Mouse (Mus musculus) MEL (cell line): ENCODE data around the gene Gm42517. TPM values are rescaled to one million over a fixed set of nuclear protein-coding genes. Genes with fewer than 3 reads are reported as not detected.

ENCODE experiments used
- DNase-seq: peaks from one replicate; pipeline ENCODE4 v3.0.0; 2011; ENCODE audit warnings: low read depth, low spot score
- H3K27ac ChIP-seq: 2 replicates; pipeline ENCODE4 v1.5.1; 2012; ENCODE audit warnings: low read depth, mild to moderate bottlenecking, control low read depth, low read length, moderate library complexity; ENCODE audit not compliant: control insufficient read depth
- H3K27me3 ChIP-seq, 2 experiments: fragments of 150-350 bp in 1 of 2; sonication (generic) in 1 of 2; 2 replicates each; pipeline ENCODE4 v1.6.1; 2012; ENCODE audit warnings: low read length in 2 of 2, mild to moderate bottlenecking in 2 of 2, improper control_type of control experiment in 1 of 2, moderate library complexity in 1 of 2; ENCODE audit not compliant: insufficient read depth in 2 of 2, control insufficient read depth in 1 of 2
- H3K36me3 ChIP-seq, 2 experiments: 2 replicates each; pipeline ENCODE4 v1.6.1; 2012 to 2014; ENCODE audit warnings: low read length in 2 of 2, improper control_type of control experiment in 1 of 2, inconsistent platforms in 1 of 2, mild to moderate bottlenecking in 1 of 2; ENCODE audit not compliant: insufficient read depth in 2 of 2, control insufficient read depth in 1 of 2
- H3K4me1 ChIP-seq, 2 experiments: fragments of 150-350 bp in 1 of 2; sonication (generic) in 1 of 2; 2 replicates each; pipeline ENCODE4 v1.6.1; 2012; ENCODE audit warnings: low read length in 2 of 2, improper control_type of control experiment in 1 of 2, mild to moderate bottlenecking in 1 of 2; ENCODE audit not compliant: insufficient read depth in 2 of 2, control insufficient read depth in 1 of 2
- H3K4me3 ChIP-seq, 2 experiments: fragments of 150-350 bp in 1 of 2; sonication (generic) in 1 of 2; 2 replicates each; pipeline ENCODE4 v1.5.1; 2012; ENCODE audit warnings: low read depth in 2 of 2, low read length in 2 of 2, mild to moderate bottlenecking in 2 of 2, moderate library complexity in 2 of 2, control low read depth in 1 of 2, improper control_type of control experiment in 1 of 2; ENCODE audit not compliant: control insufficient read depth in 1 of 2, insufficient read depth in 1 of 2
- H3K79me2 ChIP-seq: 2 replicates; pipeline ENCODE4 v1.6.1; 2012; ENCODE audit warnings: mild to moderate bottlenecking, low read length, moderate library complexity; ENCODE audit not compliant: control insufficient read depth, poor library complexity, insufficient read depth
- H3K9ac ChIP-seq: 2 replicates; pipeline ENCODE4 v1.6.1; 2012; ENCODE audit warnings: low read depth, mild to moderate bottlenecking, control low read depth, low read length, moderate library complexity; ENCODE audit not compliant: control insufficient read depth, poor library complexity, severe bottlenecking
- H3K9me3 ChIP-seq: fragments of 150-350 bp; sonication (generic); replicated peaks from 2 replicates; pipeline ENCODE4 v1.6.1; 2012; ENCODE audit warnings: mild to moderate bottlenecking, low read length, improper control_type of control experiment, moderate library complexity; ENCODE audit not compliant: insufficient read depth
- CHD1 ChIP-seq: IDR thresholded peaks from 2 replicates; pipeline ENCODE4 v1.6.1; 2012; ENCODE audit warnings: low read depth, mild to moderate bottlenecking, inconsistent platforms, low read length, improper control_type of control experiment
- CHD2 ChIP-seq: IDR thresholded peaks from 2 replicates; pipeline ENCODE4 v1.6.1; 2011; ENCODE audit warnings: low read length, improper control_type of control experiment
- CTCF ChIP-seq, 3 experiments: IDR thresholded peaks in 2 of 3; conservative IDR thresholded peaks in 1 of 3; 2 replicates each; pipeline ENCODE4 v1.5.1; 2011 to 2012; ENCODE audit warnings: low read length in 3 of 3, low read depth in 2 of 3, mild to moderate bottlenecking in 2 of 3, improper control_type of control experiment in 1 of 3, inconsistent platforms in 1 of 3, mixed read lengths in 1 of 3, moderate library complexity in 1 of 3; ENCODE audit not compliant: control insufficient read depth in 1 of 3, insufficient read depth in 1 of 3, poor library complexity in 1 of 3, severe bottlenecking in 1 of 3
- ELF1 ChIP-seq: IDR thresholded peaks from 2 replicates; pipeline ENCODE4 v1.6.1; 2014; ENCODE audit warnings: low read depth, mild to moderate bottlenecking, inconsistent platforms, low read length, improper control_type of control experiment, moderate library complexity
- EP300 ChIP-seq, 2 experiments: IDR thresholded peaks; 2 replicates each; pipeline ENCODE4 v1.6.1; 2011; ENCODE audit warnings: improper control_type of control experiment in 2 of 2, low read length in 2 of 2, low read depth in 1 of 2, mild to moderate bottlenecking in 1 of 2
- ETS1 ChIP-seq: IDR thresholded peaks from 2 replicates; pipeline ENCODE4 v1.6.1; 2012; ENCODE audit warnings: low read depth, mild to moderate bottlenecking, inconsistent platforms, low read length, improper control_type of control experiment, moderate library complexity
- GABPA ChIP-seq: IDR thresholded peaks from 2 replicates; pipeline ENCODE4 v1.6.1; 2012; ENCODE audit warnings: low read depth, mild to moderate bottlenecking, inconsistent platforms, low read length, improper control_type of control experiment, moderate library complexity
- JUND ChIP-seq: IDR thresholded peaks from 2 replicates; pipeline ENCODE4 v1.6.1; 2011; ENCODE audit warnings: low read depth, mild to moderate bottlenecking, improper control_type of control experiment, low read length
- MAFK ChIP-seq: IDR thresholded peaks from 2 replicates; pipeline ENCODE4 v1.6.1; 2011; ENCODE audit warnings: low read depth, mild to moderate bottlenecking, low read length, improper control_type of control experiment, borderline replicate concordance
- MAZ ChIP-seq: IDR thresholded peaks from 2 replicates; pipeline ENCODE4 v1.6.1; 2012; ENCODE audit warnings: low read depth, mild to moderate bottlenecking, inconsistent platforms, low read length, improper control_type of control experiment
- MYC ChIP-seq: IDR thresholded peaks from 2 replicates; pipeline ENCODE4 v1.6.1; 2011; ENCODE audit warnings: low read depth, mild to moderate bottlenecking, low read length, improper control_type of control experiment, moderate library complexity
- POLR2A ChIP-seq, 2 experiments: IDR thresholded peaks; 2 replicates each; pipeline ENCODE4 v1.6.1; 2011 to 2012; ENCODE audit warnings: low read length in 2 of 2, mild to moderate bottlenecking in 2 of 2, control low read depth in 1 of 2, improper control_type of control experiment in 1 of 2, low read depth in 1 of 2, moderate library complexity in 1 of 2; ENCODE audit not compliant: control insufficient read depth in 1 of 2, insufficient read depth in 1 of 2, poor library complexity in 1 of 2
- POLR2AphosphoS2 ChIP-seq: IDR thresholded peaks from 2 replicates; pipeline ENCODE4 v1.6.1; 2011; ENCODE audit warnings: low read length, improper control_type of control experiment
- POLR2AphosphoS5 ChIP-seq: IDR thresholded peaks from 2 replicates; pipeline ENCODE4 v1.6.1; 2012; ENCODE audit warnings: low read depth, borderline replicate concordance, mild to moderate bottlenecking, inconsistent platforms, low read length, moderate library complexity, mixed read lengths
- RAD21 ChIP-seq: IDR thresholded peaks from 2 replicates; pipeline ENCODE4 v1.6.1; 2011; ENCODE audit warnings: mild to moderate bottlenecking, low read depth, low read length, improper control_type of control experiment
- RCOR1 ChIP-seq: IDR thresholded peaks from 2 replicates; pipeline ENCODE4 v1.6.1; 2012; ENCODE audit warnings: low read depth, mild to moderate bottlenecking, inconsistent platforms, low read length, improper control_type of control experiment
- SIN3A ChIP-seq: IDR thresholded peaks from 2 replicates; pipeline ENCODE4 v1.6.1; 2012; ENCODE audit warnings: low read length, improper control_type of control experiment, inconsistent platforms
- TBP ChIP-seq: IDR thresholded peaks from 2 replicates; pipeline ENCODE4 v1.8.0; 2011; ENCODE audit warnings: low read depth, low read length, improper control_type of control experiment
- TCF12 ChIP-seq: IDR thresholded peaks from 2 replicates; pipeline ENCODE4 v1.6.1; 2014; ENCODE audit warnings: low read depth, mild to moderate bottlenecking, inconsistent platforms, low read length, improper control_type of control experiment, moderate library complexity
- UBTF ChIP-seq: IDR thresholded peaks from 2 replicates; pipeline ENCODE4 v1.6.1; 2012; ENCODE audit warnings: low read depth, mild to moderate bottlenecking, inconsistent platforms, low read length, improper control_type of control experiment, moderate library complexity, borderline replicate concordance; ENCODE audit not compliant: insufficient read depth
- USF1 ChIP-seq: IDR thresholded peaks from 2 replicates; pipeline ENCODE4 v1.6.1; 2014; ENCODE audit warnings: low read depth, mild to moderate bottlenecking, inconsistent platforms, low read length, improper control_type of control experiment, moderate library complexity
- ZKSCAN1 ChIP-seq: IDR thresholded peaks from 2 replicates; pipeline ENCODE4 v1.6.1; 2012; ENCODE audit warnings: low read depth, mild to moderate bottlenecking, inconsistent platforms, low read length, improper control_type of control experiment, moderate library complexity
- ZMIZ1 ChIP-seq: IDR thresholded peaks from 2 replicates; pipeline ENCODE4 v1.6.1; 2012; ENCODE audit warnings: low read depth, mild to moderate bottlenecking, inconsistent platforms, low read length, improper control_type of control experiment, moderate library complexity
- polyA plus RNA-seq, 2 experiments: library from polyadenylated mRNA; stranded (reverse) in 1 of 2; unstranded in 1 of 2; fragments of >175 nt in 1 of 2; fragments of >200 nt in 1 of 2; gene quantifications; 2 replicates each; pipeline versions ENCODE4 v1.2.1 to v1.2.4; 2012; ENCODE audit warnings: low replicate concordance in 2 of 2, low read depth in 1 of 2; ENCODE audit not compliant: insufficient read length in 2 of 2, insufficient read depth in 1 of 2, missing spikeins in 1 of 2
- total RNA-seq: library from RNA; depleted of rRNA; stranded (reverse); fragments of 300-350 nt; gene quantifications from 2 replicates; pipeline ENCODE4 v1.2.3, GENCODE M21; 2012; rRNA removed

The Gm42517 gene
- total and polyA plus RNA-seq, 3 experiments: not detected

GRCm38 (mm10) chr5:108337385-108337784 lies 30.3 kb downstream of the Gm42517 start (continued):
- TF ChIP-seq TBP (0 out of 2 replicates have a peak, but pooled peaks have one; percentile 24), GABPA (no peak), TCF12 (peak; percentile 94), EP300 (IDR thresholded peaks at IDR 0.05; ENCODE audit: low read depth in 1 of 2, low read length in 2 of 2) (peak; percentile 94 to 95), MAZ (no peak), ZKSCAN1 (no peak), USF1 (no peak), CHD1 (no peak)
- TF ChIP-seq, all 39 proteins: peak for 11

GRCm38 (mm10) chr5:108331051-108331450 lies 36.7 kb downstream of the Gm42517 start:
- H3K4me3 ChIP-seq: no peak overlapping the region
- DNase-seq: no peak
- peaks cover 0 to 7% of the 10 kb centered on the region in 2 experiments; a peak in 2 of 4 replicates for H3K4me1 ChIP-seq
- no peak overlapping the region for H3K27ac ChIP-seq
- H3K9me3 ChIP-seq: no peaks in the 10 kb centered on the region
- H3K36me3 ChIP-seq: peaks cover 5 to 7% of the 10 kb centered on the region in 2 experiments; a peak in 3 of 4 replicates
- H3K27me3 ChIP-seq: no peaks in the 10 kb centered on the region
- H3K9ac ChIP-seq: no peak overlapping the region
- TF ChIP-seq ETS1 (no peak), MAFK (no peak), CTCF (IDR thresholded peaks at IDR 0.05 in 2 of 3, conservative IDR thresholded peaks at IDR 0.05 in 1 of 3; ENCODE audit: control insufficient read depth in 1 of 3, insufficient read depth in 1 of 3, low read depth in 2 of 3, low read length in 3 of 3, poor library complexity in 1 of 3, severe bottlenecking in 1 of 3) (no peak), RCOR1 (no peak), GABPA (no peak), UBTF (no peak), POLR2A (IDR thresholded peaks at IDR 0.05; ENCODE audit: control insufficient read depth in 1 of 2, insufficient read depth in 1 of 2, low read depth in 1 of 2, low read length in 2 of 2, poor library complexity in 1 of 2) (no peak), POLR2AphosphoS2 (no peak), ZMIZ1 (no peak), RAD21 (no peak), CHD2 (no peak), ELF1 (no peak), CHD1 (no peak), SIN3A (no peak), USF1 (no peak), POLR2AphosphoS5 (no peak), JUND (no peak), MYC (no peak), ZKSCAN1 (no peak), EP300 (IDR thresholded peaks at IDR 0.05; ENCODE audit: low read depth in 1 of 2, low read length in 2 of 2) (no peak)
- H3K79me2 ChIP-seq: no peaks in the 10 kb centered on the region

Other genes starting within 250 kb of the Gm42517 start
- 55.5 and 63.1 TPM in 2 replicates for gene Tmed5, start 235.3 kb downstream of the Gm42517 start, total RNA-seq
- 100 to 1,000 TPM in 1 of 2 experiments, 10 to 100 TPM in 1; 40.5 to 181 TPM for gene Tmed5, start 235.3 kb downstream of the Gm42517 start, polyA plus RNA-seq
- 2.3 and 3.6 TPM in 2 replicates for gene Ccdc18, start 235.0 kb downstream of the Gm42517 start, total RNA-seq
- gene Ccdc18, start 235.0 kb downstream of the Gm42517 start, polyA plus RNA-seq: 1 to 10 TPM in 1 of 2 experiments, not detected in 1; 3.0 TPM
- gene Dr1, start 99.0 kb downstream of the Gm42517 start, total RNA-seq: 32.5 and 36.3 TPM in 2 replicates
- gene Dr1, start 99.0 kb downstream of the Gm42517 start, polyA plus RNA-seq: 10 to 100 TPM in 1 of 2 experiments, not detected in 1; 47.2 TPM
- gene Pigg, start 55.3 kb downstream of the Gm42517 start, total RNA-seq: 8.9 and 11.2 TPM in 2 replicates
- gene Pigg, start 55.3 kb downstream of the Gm42517 start, polyA plus RNA-seq: 1 to 10 TPM in 1 of 2 experiments, not detected in 1; 6.7 TPM
- 0.12 TPM in 1 of 2 replicates, not detected in the other for gene Pde6b, start 20.5 kb upstream of the Gm42517 start, total RNA-seq
- gene Pde6b, start 20.5 kb upstream of the Gm42517 start, polyA plus RNA-seq: under 1 TPM in 1 of 2 experiments, not detected in 1; 0.07 TPM
- 793 and 801 TPM in 2 replicates for gene Atp5k, start 66.5 kb upstream of the Gm42517 start, total RNA-seq
- 100 to 1,000 TPM in 1 of 2 experiments, not detected in 1; 329 TPM for gene Atp5k, start 66.5 kb upstream of the Gm42517 start, polyA plus RNA-seq
- not detected in 2 replicates for gene Mfsd7a, start 81.0 kb upstream of the Gm42517 start, total RNA-seq
- gene Mfsd7a, start 81.0 kb upstream of the Gm42517 start, polyA plus RNA-seq: not detected
- 7.3 and 7.4 TPM in 2 replicates for gene Pcgf3, start 93.3 kb upstream of the Gm42517 start, total RNA-seq
- 10 to 100 TPM in 1 of 2 experiments, not detected in 1; 26.4 TPM for gene Pcgf3, start 93.3 kb upstream of the Gm42517 start, polyA plus RNA-seq
- gene Cplx1, start 182.1 kb upstream of the Gm42517 start, total RNA-seq: not detected in 2 replicates
- not detected for gene Cplx1, start 182.1 kb upstream of the Gm42517 start, polyA plus RNA-seq